Mouse (Mus musculus) liver, embryonic 14.5 days (tissue): ENCODE data around the gene Mycn.

Experiments used
- CTCF ChIP-seq: IDR thresholded peaks from 2 replicates; pipeline ENCODE4 v1.5.1; 2016; ENCODE audit warnings: antibody characterized with exemption, low read depth, control low read depth
- EP300 ChIP-seq: IDR thresholded peaks from 2 replicates; pipeline ENCODE4 v1.6.1; 2016; ENCODE audit warnings: antibody characterized with exemption, low read depth

DNA sequence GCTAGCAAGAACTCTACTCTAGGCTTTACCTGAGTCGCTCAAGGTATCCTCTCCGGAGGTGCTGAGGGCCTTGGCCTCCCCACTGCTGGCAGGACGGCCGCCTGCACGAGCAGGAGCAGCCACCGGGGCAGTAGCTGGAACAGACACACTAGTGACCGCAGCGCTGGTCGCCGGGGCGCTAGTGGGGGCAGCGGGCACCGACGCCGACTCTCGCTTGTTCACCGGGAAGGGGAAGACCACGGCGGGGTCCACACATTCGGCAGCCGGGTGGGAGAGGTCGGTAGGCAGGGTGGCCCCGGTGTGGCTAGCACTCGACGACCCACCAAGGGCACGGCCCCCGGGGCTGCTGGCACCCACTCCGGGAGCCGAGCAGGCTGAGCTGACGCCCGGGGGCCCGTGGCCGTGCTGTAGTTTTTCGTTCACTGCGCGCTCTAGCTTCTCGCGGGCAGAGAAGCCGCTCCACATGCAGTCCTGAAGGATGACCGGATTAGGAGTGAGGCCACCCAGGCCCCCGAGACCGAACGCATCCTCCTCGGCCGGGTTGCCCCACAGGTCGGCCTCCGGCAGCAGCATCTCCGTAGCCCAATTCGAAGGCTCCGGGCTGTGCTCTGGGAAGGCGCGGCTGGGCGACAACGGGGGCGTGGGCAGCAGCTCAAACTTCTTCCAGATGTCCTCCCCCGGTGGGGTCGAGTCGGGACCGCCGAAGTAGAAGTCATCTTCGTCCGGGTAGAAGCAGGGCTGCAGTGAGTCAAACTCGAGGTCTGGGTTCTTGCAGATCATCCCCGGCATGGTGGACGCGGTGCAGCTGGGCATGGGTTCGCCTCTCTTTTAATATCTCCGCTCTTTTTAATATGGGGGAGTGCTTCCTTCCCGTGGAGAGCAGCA is 1.9 kb downstream of the Mycn start:
- TF ChIP-seq EP300 (no peak), CTCF (no peak)
